Mouse (Mus musculus): ENCODE results near the gene Rsph3a.

- no peak for TF ChIP-seq POLR2A (IDR thresholded peaks at IDR 0.05; ENCODE audit: insufficient read depth, low read depth, low read length)
- TF ChIP-seq CTCF (IDR thresholded peaks at IDR 0.05; ENCODE audit: insufficient read depth, low read depth, low read length), result no peak
These were observed 46.2 kb upstream of the Rsph3a start for GRCm38 (mm10) chr17:7899233-7899632.
